Mouse (Mus musculus) left cerebral cortex, postnatal 36 days (tissue): ENCODE results near the gene Gm3239. TPM values are rescaled to one million over a fixed set of nuclear protein-coding genes. Genes with fewer than 3 reads are reported as not detected.
"Not testable (repeated sequence)": the region's sequence is repeated elsewhere in the genome, so short reads cannot be mapped to it uniquely, and the experiment has no call there.

ENCODE experiments used
- DNase-seq, 2 experiments: peaks; one replicate each; pipeline ENCODE4 v3.0.0; 2021 to 2022; ENCODE audit warnings: low spot score in 2 of 2, mixed read lengths in 1 of 2
- intact Hi-C: fragments of 180-260 bp; cut with DNase I; formaldehyde crosslinking; loops from one replicate; pipeline ENCODE4 v1.15.1; 2025
- total RNA-seq, 2 experiments: library from RNA; stranded (reverse); gene quantifications; 2 replicates each; pipeline ENCODE4 v1.2.3; 2021

Gm3239 gene
- under 1 TPM in 1 of 2 experiments, not detected in 1; 0.57 TPM for total RNA-seq

- DNase-seq, intact Hi-C loops: not testable (repeated sequence)
Observed at GRCm38 (mm10) chr14:4663892-4664291, at the start of gene Gm3239. Gm3239 (plus strand) TSS chr14:4664192.

GRCm38 (mm10) chr14:4632052-4632451 lies 31.9 kb upstream of the Gm3239 start, which contains the start of gene Gm8159:
Gm8159 (plus strand) TSS chr14:4632352.
- intact Hi-C loops, DNase-seq: not testable (repeated sequence)

GRCm38 (mm10) chr14:4649309-4649708 lies 14.7 kb upstream of the Gm3239 start:
- DNase-seq: peak; percentile 12 to 16
- intact Hi-C loops: not testable (repeated sequence)

GRCm38 (mm10) chr14:4650324-4650723 lies 13.7 kb upstream of the Gm3239 start:
- intact Hi-C loops: not testable (repeated sequence)
- DNase-seq: peak; percentile 5 to 11

GRCm38 (mm10) chr14:4708938-4709337 lies 44.9 kb downstream of the Gm3239 start, which contains the start of gene Gm7876:
Gm7876 (plus strand) TSS chr14:4709238.
- DNase-seq, intact Hi-C loops: not testable (repeated sequence)

Other genes with a start within 250 kb of the Gm3239 start
- not detected for gene Gm3164, start 248.7 kb upstream of the Gm3239 start, total RNA-seq
- not detected for gene Gm3173, start 233.2 kb upstream of the Gm3239 start, total RNA-seq
- not detected for gene Gm3182, start 182.4 kb upstream of the Gm3239 start, total RNA-seq
- not detected for gene Gm3047, start 108.8 kb upstream of the Gm3239 start, total RNA-seq
- under 1 TPM; 0.30 to 0.75 TPM for gene Gm8159, start 31.8 kb upstream of the Gm3239 start, total RNA-seq
- not detected for gene Gm7876, start 45.0 kb downstream of the Gm3239 start, total RNA-seq
- gene Gm3252, start 62.6 kb downstream of the Gm3239 start, total RNA-seq: under 1 TPM in 1 of 2 experiments, not detected in 1; 0.25 TPM
- gene Gm9602, start 112.1 kb downstream of the Gm3239 start, total RNA-seq: not detected
- gene Gm3269, start 173.9 kb downstream of the Gm3239 start, total RNA-seq: not detected
- 1 to 10 TPM; 4.6 to 6.0 TPM for gene Gm3264, start 191.4 kb downstream of the Gm3239 start, total RNA-seq
- gene Gm3278, start 228.2 kb downstream of the Gm3239 start, total RNA-seq: not detected